Mouse (Mus musculus): ENCODE measurements around the gene Rem1. TPM values are rescaled to one million over a fixed set of nuclear protein-coding genes. Genes with fewer than 3 reads are reported as not detected.

Rem1 gene
- total RNA-seq, 1 experiment, result 0.18 TPM

DNA sequence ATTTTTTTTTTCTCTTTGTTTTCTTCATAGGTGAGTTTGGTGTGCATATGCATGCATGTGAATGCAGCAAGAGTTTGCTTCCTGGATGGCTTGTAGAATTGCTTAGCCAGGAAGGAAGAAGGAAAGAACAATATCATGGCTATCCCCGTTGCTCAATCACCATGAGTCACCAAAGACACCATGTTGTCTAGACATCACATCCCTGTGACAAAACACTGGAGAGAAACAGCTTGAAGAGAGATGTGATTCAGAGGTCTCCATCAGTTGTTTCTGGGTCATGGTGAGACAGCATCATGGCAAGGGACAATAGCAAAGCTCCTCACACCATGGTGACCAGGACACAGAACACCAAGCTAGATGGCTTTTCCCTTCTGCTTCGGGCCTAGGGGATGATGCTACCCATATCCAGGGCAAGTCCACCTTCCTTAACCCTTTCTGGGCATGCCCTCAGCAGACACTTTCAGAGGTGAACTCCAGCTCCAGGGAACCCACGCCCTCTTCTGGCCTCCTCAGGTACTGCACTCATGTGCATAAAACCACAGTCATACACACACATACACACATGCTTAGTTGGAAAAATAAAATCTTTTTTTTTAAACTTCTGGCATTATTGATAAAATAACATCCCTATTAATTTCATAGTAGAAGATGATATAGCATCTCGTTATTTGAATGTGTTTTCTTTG is 25.3 kb upstream of the Rem1 start:
- no peak overlapping the region for H3K9ac ChIP-seq (ENCODE audit: insufficient read depth, low read depth, low read length, poor library complexity, severe bottlenecking)
- no peak overlapping the region for H3K27ac ChIP-seq (ENCODE audit: insufficient read depth, low read depth, low read length, poor library complexity, severe bottlenecking)
- TF ChIP-seq HCFC1 (IDR thresholded peaks at IDR 0.05; ENCODE audit: borderline replicate concordance, insufficient read depth, low read length) (no peak), ZNF384 (IDR thresholded peaks at IDR 0.05; ENCODE audit: low read depth, low read length) (no peak), MAFK (IDR thresholded peaks at IDR 0.05; ENCODE audit: insufficient read depth, low read depth, low read length) (no peak), ZC3H11A (IDR thresholded peaks at IDR 0.05; ENCODE audit: borderline replicate concordance, low read depth, low read length) (no peak), CHD2 (IDR thresholded peaks at IDR 0.05; ENCODE audit: low read depth, low read length) (no peak)
- no peak for DNase-seq (ENCODE audit: low read depth, low spot score)
- H3K9me3 ChIP-seq (ENCODE audit: control insufficient read depth, insufficient read depth, low read depth, low read length), result no peaks in the 10 kb centered on the region
- peaks cover 0 to 2% of the 10 kb centered on the region in 2 experiments; a peak in 1 of 4 replicates for H3K4me1 ChIP-seq (ENCODE audit: control insufficient read depth in 2 of 2, insufficient read depth in 2 of 2, low read length in 2 of 2, poor library complexity in 1 of 2)
- H3K36me3 ChIP-seq (ENCODE audit: control insufficient read depth, insufficient read depth, low read length, poor library complexity, severe bottlenecking), result no peaks in the 10 kb centered on the region
- H3K4me3 ChIP-seq (ENCODE audit: insufficient read depth in 1 of 2, low read depth in 1 of 2, low read length in 2 of 2, poor library complexity in 1 of 2, severe bottlenecking in 1 of 2), result no peak overlapping the region
- in situ Hi-C loops (cut with MboI; ENCODE audit: low sequenced_read_pairs in 2 of 2, unreplicated experiment in 2 of 2), result no loop called here

GRCm38 (mm10) chr2:152604057-152604456 is 22.7 kb upstream of the Rem1 start, which contains the start of gene Defb36:
Gene Defb36, plus strand, starts transcription at chr2:152604327.
- H3K27ac ChIP-seq (ENCODE audit: insufficient read depth, low read depth, low read length, poor library complexity, severe bottlenecking), result no peak within 1 kb of the TSS
- TF ChIP-seq MAFK (IDR thresholded peaks at IDR 0.05; ENCODE audit: insufficient read depth, low read depth, low read length), result no peak
- no peak for TF ChIP-seq CHD2 (IDR thresholded peaks at IDR 0.05; ENCODE audit: low read depth, low read length)
- TF ChIP-seq ZC3H11A (IDR thresholded peaks at IDR 0.05; ENCODE audit: borderline replicate concordance, low read depth, low read length), result no peak
- no peak for TF ChIP-seq HCFC1 (IDR thresholded peaks at IDR 0.05; ENCODE audit: borderline replicate concordance, insufficient read depth, low read length)
- TF ChIP-seq ZNF384 (IDR thresholded peaks at IDR 0.05; ENCODE audit: low read depth, low read length), result no peak
- no peak within 1 kb of the TSS for H3K9ac ChIP-seq (ENCODE audit: insufficient read depth, low read depth, low read length, poor library complexity, severe bottlenecking)
- H3K4me1 ChIP-seq (ENCODE audit: control insufficient read depth in 2 of 2, insufficient read depth in 2 of 2, low read length in 2 of 2, poor library complexity in 1 of 2), result peaks cover 0 to 2% of the 10 kb centered on the region in 2 experiments; a peak in 1 of 4 replicates
- H3K36me3 ChIP-seq (ENCODE audit: control insufficient read depth, insufficient read depth, low read length, poor library complexity, severe bottlenecking), result no peaks in the 10 kb centered on the region
- H3K4me3 ChIP-seq (ENCODE audit: insufficient read depth in 1 of 2, low read depth in 1 of 2, low read length in 2 of 2, poor library complexity in 1 of 2, severe bottlenecking in 1 of 2), result no peak within 1 kb of the TSS
- peak; percentile 67 for DNase-seq (ENCODE audit: low read depth, low spot score)
- no peaks in the 10 kb centered on the region for H3K9me3 ChIP-seq (ENCODE audit: control insufficient read depth, insufficient read depth, low read depth, low read length)
- in situ Hi-C loops (cut with MboI; ENCODE audit: low sequenced_read_pairs in 2 of 2, unreplicated experiment in 2 of 2), result no loop called here

DNA sequence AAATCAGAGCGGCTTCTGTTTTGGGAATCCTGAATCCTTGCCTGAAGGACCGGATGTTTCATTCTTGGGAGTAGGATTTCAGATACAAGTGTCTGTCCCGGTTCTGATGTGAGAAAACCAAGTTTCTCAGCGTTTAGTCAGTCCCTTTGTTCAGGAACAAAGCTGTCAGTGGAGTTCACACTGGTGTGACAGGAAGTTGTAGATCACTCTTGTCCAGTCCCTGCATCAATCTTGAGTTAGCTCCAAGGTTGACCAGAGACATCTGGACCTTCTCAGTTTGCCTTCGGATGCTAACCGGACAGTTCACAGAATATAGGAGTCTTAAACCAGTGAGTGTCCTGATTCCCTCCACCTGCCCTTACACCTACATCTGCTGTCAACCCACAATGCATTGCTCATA is 19.0 kb upstream of the Rem1 start:
- in situ Hi-C loops (cut with MboI; ENCODE audit: low sequenced_read_pairs in 2 of 2, unreplicated experiment in 2 of 2), result no loop called here
- H3K4me1 ChIP-seq (ENCODE audit: control insufficient read depth in 2 of 2, insufficient read depth in 2 of 2, low read length in 2 of 2, poor library complexity in 1 of 2), result peaks cover 0 to 9% of the 10 kb centered on the region in 2 experiments; a peak in 1 of 4 replicates
- TF ChIP-seq HCFC1 (IDR thresholded peaks at IDR 0.05; ENCODE audit: borderline replicate concordance, insufficient read depth, low read length) (no peak), CHD2 (IDR thresholded peaks at IDR 0.05; ENCODE audit: low read depth, low read length) (no peak)
- no peak overlapping the region for H3K4me3 ChIP-seq (ENCODE audit: insufficient read depth in 1 of 2, low read depth in 1 of 2, low read length in 2 of 2, poor library complexity in 1 of 2, severe bottlenecking in 1 of 2)
- H3K9ac ChIP-seq (ENCODE audit: insufficient read depth, low read depth, low read length, poor library complexity, severe bottlenecking), result no peak overlapping the region
- H3K36me3 ChIP-seq (ENCODE audit: control insufficient read depth, insufficient read depth, low read length, poor library complexity, severe bottlenecking), result no peaks in the 10 kb centered on the region
- no peaks in the 10 kb centered on the region for H3K9me3 ChIP-seq (ENCODE audit: control insufficient read depth, insufficient read depth, low read depth, low read length)
- H3K27ac ChIP-seq (ENCODE audit: insufficient read depth, low read depth, low read length, poor library complexity, severe bottlenecking), result no peak overlapping the region
- DNase-seq (ENCODE audit: low read depth, low spot score), result no peak

- in situ Hi-C loops (cut with MboI; ENCODE audit: low sequenced_read_pairs in 2 of 2, unreplicated experiment in 2 of 2), result no loop called here
- TF ChIP-seq ZNF384 (IDR thresholded peaks at IDR 0.05; ENCODE audit: low read depth, low read length) (no peak), MAFK (IDR thresholded peaks at IDR 0.05; ENCODE audit: insufficient read depth, low read depth, low read length) (no peak)
- no peaks in the 10 kb centered on the region for H3K36me3 ChIP-seq (ENCODE audit: control insufficient read depth, insufficient read depth, low read length, poor library complexity, severe bottlenecking)
- H3K27ac ChIP-seq (ENCODE audit: insufficient read depth, low read depth, low read length, poor library complexity, severe bottlenecking), result no peak overlapping the region
- no peaks in the 10 kb centered on the region for H3K9me3 ChIP-seq (ENCODE audit: control insufficient read depth, insufficient read depth, low read depth, low read length)
- H3K9ac ChIP-seq (ENCODE audit: insufficient read depth, low read depth, low read length, poor library complexity, severe bottlenecking), result no peak overlapping the region
- no peak for DNase-seq (ENCODE audit: low read depth, low spot score)
- no peak overlapping the region for H3K4me3 ChIP-seq (ENCODE audit: insufficient read depth in 1 of 2, low read depth in 1 of 2, low read length in 2 of 2, poor library complexity in 1 of 2, severe bottlenecking in 1 of 2)
- peaks cover 0 to 9% of the 10 kb centered on the region in 2 experiments; a peak in 1 of 4 replicates for H3K4me1 ChIP-seq (ENCODE audit: control insufficient read depth in 2 of 2, insufficient read depth in 2 of 2, low read length in 2 of 2, poor library complexity in 1 of 2)
Observed at GRCm38 (mm10) chr2:152608719-152609118, 18.0 kb upstream of the Rem1 start.

DNA sequence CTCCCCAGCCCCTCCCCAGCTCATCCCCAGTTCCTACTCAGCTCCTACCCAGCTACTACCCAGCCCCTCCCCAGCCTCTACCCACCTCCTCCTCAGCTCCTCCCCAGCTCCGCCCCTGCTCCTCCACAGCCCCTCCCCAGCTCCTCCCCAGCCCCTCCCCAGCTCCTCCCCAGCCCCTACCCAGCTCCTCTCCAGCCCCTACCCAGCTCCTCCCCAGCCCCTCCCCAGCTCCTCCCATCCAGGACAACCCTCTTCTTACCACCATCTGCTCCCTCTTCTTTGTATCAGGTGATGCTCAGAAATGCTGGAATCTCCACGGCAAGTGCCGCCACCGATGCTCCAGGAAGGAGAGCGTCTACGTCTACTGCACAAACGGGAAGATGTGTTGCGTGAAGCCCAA is 14.6 kb upstream of the Rem1 start:
- no peak overlapping the region for H3K9ac ChIP-seq (ENCODE audit: insufficient read depth, low read depth, low read length, poor library complexity, severe bottlenecking)
- in situ Hi-C loops (cut with MboI; ENCODE audit: low sequenced_read_pairs in 2 of 2, unreplicated experiment in 2 of 2), result no loop called here
- H3K36me3 ChIP-seq (ENCODE audit: control insufficient read depth, insufficient read depth, low read length, poor library complexity, severe bottlenecking), result no peaks in the 10 kb centered on the region
- H3K4me1 ChIP-seq (ENCODE audit: control insufficient read depth in 2 of 2, insufficient read depth in 2 of 2, low read length in 2 of 2, poor library complexity in 1 of 2), result peaks cover 0 to 7% of the 10 kb centered on the region in 2 experiments; a peak in 1 of 4 replicates
- no peak overlapping the region for H3K27ac ChIP-seq (ENCODE audit: insufficient read depth, low read depth, low read length, poor library complexity, severe bottlenecking)
- TF ChIP-seq CHD2 (IDR thresholded peaks at IDR 0.05; ENCODE audit: low read depth, low read length) (no peak), MAFK (IDR thresholded peaks at IDR 0.05; ENCODE audit: insufficient read depth, low read depth, low read length) (no peak), HCFC1 (IDR thresholded peaks at IDR 0.05; ENCODE audit: borderline replicate concordance, insufficient read depth, low read length) (no peak)
- no peaks in the 10 kb centered on the region for H3K9me3 ChIP-seq (ENCODE audit: control insufficient read depth, insufficient read depth, low read depth, low read length)
- peak; percentile 51 for DNase-seq (ENCODE audit: low read depth, low spot score)
- H3K4me3 ChIP-seq (ENCODE audit: insufficient read depth in 1 of 2, low read depth in 1 of 2, low read length in 2 of 2, poor library complexity in 1 of 2, severe bottlenecking in 1 of 2), result no peak overlapping the region
